Mouse (Mus musculus) kidney, adult 2 months (tissue): ENCODE results near the gene Ift122. TPM values are rescaled to one million over a fixed set of nuclear protein-coding genes. Genes with fewer than 3 reads are reported as not detected.

ENCODE experiments used
- DNase-seq: peaks from one replicate; pipeline ENCODE4 v3.0.0; 2021
- H3K27ac ChIP-seq: fragments of 200-500 bp; 2 replicates; pipeline ENCODE4 v1.5.1; 2012; ENCODE audit warnings: low read depth, low read length, control low read depth, inconsistent platforms; ENCODE audit not compliant: insufficient read depth
- H3K27me3 ChIP-seq: fragments of 200-500 bp; replicated peaks from 2 replicates; pipeline ENCODE4 v1.6.1; 2012; ENCODE audit warnings: mild to moderate bottlenecking, moderate library complexity, low read length, inconsistent platforms; ENCODE audit not compliant: control insufficient read depth, insufficient read depth
- H3K36me3 ChIP-seq: fragments of 200-500 bp; 2 replicates; pipeline ENCODE4 v1.6.1; 2012; ENCODE audit warnings: mild to moderate bottlenecking, moderate library complexity, low read length, inconsistent platforms; ENCODE audit not compliant: control insufficient read depth, insufficient read depth
- H3K4me1 ChIP-seq: fragments of 200-500 bp; 2 replicates; pipeline ENCODE4 v1.6.1; 2011; ENCODE audit warnings: low read length; ENCODE audit not compliant: control insufficient read depth, insufficient read depth
- H3K4me3 ChIP-seq: fragments of 200-500 bp; 2 replicates; pipeline ENCODE4 v1.5.1; 2011; ENCODE audit warnings: mild to moderate bottlenecking, low read depth, low read length, control low read depth; ENCODE audit not compliant: insufficient read depth
- CTCF ChIP-seq: fragments of 200-500 bp; conservative IDR thresholded peaks from 2 replicates; pipeline ENCODE4 v1.5.1; 2011; ENCODE audit warnings: low read depth, mild to moderate bottlenecking, control low read depth, low read length, moderate library complexity, mixed read lengths; ENCODE audit not compliant: insufficient read depth, insufficient read length
- POLR2A ChIP-seq: fragments of 200-500 bp; IDR thresholded peaks from one replicate; pipeline ENCODE4 v1.6.1; 2011; ENCODE audit warnings: low read depth, low read length, control low read depth
- WGBS: fragments of 180-500 bp; shearing (Covaris S2); methylation state at CpG from one replicate; pipeline ENCODE4 v1.1.7; 2018; 5-methylcytosine and 5-hydroxymethylcytosine counted together
- polyA plus RNA-seq: library from polyadenylated mRNA; depleted of rRNA; stranded (reverse); fragments of >200 nt; gene quantifications from 2 replicates; pipeline ENCODE4 v1.2.3, GENCODE M21; 2012; rRNA removed

Gene Ift122
- polyA plus RNA-seq: 29.2 and 33.1 TPM in 2 replicates

DNA sequence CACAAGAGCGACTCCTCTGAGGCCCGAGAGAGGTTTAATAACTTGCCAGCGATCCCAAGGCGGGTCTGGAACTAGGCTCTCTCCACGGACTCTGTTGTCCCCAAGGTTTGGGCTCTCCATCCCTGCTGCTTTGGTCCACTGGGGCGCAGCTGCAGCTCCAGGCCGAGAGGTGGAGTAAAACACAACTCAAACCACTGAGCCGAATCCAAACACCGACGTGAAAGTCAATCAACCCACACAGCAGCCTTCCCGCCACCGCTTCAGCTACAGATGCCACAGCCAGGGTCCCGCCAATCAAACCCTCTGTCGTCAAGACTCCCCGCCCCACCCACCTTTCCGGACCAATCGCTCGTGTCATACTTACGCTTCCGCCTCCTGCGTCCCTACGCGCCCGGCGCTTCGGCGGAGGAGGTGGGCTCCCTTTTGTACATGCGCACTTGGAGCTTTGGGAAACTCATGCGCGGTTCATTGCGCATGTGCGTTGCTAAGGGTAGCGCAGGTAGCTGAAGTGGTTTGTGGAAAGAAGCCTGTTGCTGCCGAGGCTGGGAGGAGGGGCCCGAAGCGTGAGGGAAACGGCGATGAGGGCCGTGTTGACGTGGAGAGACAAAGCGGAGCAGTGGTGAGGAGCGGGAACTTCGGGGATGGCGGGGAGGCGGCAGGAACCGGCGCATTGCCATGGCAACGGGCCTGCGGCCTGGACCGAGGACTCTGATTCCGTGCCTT lies at the start of gene Ift122, which contains the start of gene Mbd4:
Ift122 (plus strand) TSS at position 380 of the 723 bp plus-strand sequence.
Mbd4 (minus strand) TSS at position 281 of the 723 bp plus-strand sequence.
- peak; percentile 100 for DNase-seq
- Histone ChIP-seq H3K27ac (peak within 1 kb of the TSS; percentile 57), H3K4me1 (peaks cover 27% of the 10 kb centered on the region), H3K27me3 (no peaks in the 10 kb centered on the region), H3K4me3 (peak within 1 kb of the TSS; percentile 74), H3K36me3 (no peaks in the 10 kb centered on the region)
- WGBS: under 1% methylated on average over 51 of the region's 51 CpGs
- no peak for TF ChIP-seq POLR2A
- TF ChIP-seq CTCF: peak; percentile 69

DNA sequence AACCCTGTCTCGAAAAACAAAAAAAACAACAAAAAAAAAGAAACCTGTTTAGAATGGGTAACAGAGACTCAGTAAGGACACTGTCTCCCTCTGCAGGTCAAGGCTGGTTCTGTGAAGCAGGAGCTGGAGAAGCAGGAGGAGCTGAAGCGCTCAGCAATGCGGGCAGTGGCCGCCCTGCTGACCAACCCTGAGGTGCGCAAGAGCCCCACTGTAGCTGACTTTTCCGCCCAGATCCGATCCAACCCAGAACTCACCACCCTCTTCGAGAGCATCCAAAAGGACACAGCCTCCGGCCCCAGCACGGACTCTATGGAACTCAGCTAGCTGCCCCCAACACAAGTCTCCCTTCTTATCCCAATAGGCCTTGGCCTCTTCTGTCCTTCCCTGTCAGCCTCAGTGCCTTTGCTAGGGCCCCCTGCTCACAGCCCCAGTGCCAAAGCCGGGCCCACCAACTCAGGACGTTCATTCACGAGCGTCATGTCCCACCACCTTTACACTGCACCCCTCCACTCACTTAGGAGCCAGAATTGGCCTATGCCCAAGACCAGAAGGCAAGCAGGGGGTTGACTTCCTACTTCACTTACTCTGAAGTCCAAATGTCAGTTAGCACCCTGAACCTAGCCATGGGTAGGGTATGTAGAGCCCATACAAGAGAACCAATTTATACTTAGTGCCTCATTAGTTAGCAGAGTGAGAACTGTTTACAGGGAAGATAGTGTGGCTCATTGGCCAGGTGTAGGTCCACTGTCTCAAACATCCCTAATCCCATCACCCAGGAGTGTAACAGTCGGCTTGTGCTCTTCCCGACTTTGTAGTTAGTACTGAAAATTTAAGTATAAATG lies 49.5 kb upstream of the Ift122 start:
- DNase-seq: peak; percentile 84
- no peaks in the 10 kb centered on the region for H3K36me3 ChIP-seq
- no peak overlapping the region for H3K27ac ChIP-seq
- H3K4me1 ChIP-seq: peaks cover 8% of the 10 kb centered on the region; the same call in 1 of the 2 replicates
- H3K27me3 ChIP-seq: no peaks in the 10 kb centered on the region
- no peak overlapping the region for H3K4me3 ChIP-seq
- 30% methylated on average over 16 of the region's 16 CpGs for WGBS
- TF ChIP-seq CTCF (peak; percentile 73), POLR2A (no peak)

DNA sequence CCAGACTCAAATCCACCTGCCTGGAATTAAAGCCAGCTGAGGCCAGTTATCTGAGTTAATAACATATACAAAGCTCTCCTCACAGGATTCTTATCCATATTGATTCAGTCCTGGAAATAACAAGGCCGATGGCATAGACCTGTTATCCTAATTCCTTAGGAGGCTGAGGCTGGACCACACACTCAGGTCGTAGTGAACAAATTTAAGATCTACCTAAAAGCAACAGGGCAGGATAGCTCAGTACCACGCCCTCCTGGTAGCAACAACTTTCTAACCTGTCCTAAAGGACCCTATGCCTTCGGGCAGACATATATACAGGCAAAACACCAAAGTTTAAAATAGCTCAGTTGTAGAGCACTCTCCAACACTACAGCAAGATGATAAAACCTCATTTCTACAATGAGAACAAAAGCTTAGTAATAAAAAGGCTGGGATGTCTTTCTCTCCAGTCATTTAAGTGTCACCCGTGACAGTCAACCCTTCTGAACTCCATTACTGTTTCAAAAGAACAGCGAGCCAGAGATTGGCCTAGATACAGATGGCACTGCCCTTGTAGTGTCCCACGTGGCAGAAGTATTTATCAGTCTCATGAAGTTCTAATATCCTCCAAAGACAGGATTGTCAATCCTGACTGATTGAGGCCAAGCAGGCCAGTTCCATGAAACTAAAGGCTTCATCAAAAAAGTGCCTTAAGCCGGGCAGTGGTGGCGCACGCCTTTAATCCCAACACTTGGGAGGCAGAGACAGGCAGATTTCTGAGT lies 48.7 kb upstream of the Ift122 start:
- Histone ChIP-seq H3K36me3 (no peaks in the 10 kb centered on the region), H3K4me1 (peaks cover 8% of the 10 kb centered on the region; the same call in 1 of the 2 replicates), H3K4me3 (no peak overlapping the region), H3K27ac (no peak overlapping the region), H3K27me3 (no peaks in the 10 kb centered on the region)
- DNase-seq: no peak
- 70% methylated on average over 10 of the region's 10 CpGs for WGBS
- TF ChIP-seq CTCF (no peak), POLR2A (no peak)

DNA sequence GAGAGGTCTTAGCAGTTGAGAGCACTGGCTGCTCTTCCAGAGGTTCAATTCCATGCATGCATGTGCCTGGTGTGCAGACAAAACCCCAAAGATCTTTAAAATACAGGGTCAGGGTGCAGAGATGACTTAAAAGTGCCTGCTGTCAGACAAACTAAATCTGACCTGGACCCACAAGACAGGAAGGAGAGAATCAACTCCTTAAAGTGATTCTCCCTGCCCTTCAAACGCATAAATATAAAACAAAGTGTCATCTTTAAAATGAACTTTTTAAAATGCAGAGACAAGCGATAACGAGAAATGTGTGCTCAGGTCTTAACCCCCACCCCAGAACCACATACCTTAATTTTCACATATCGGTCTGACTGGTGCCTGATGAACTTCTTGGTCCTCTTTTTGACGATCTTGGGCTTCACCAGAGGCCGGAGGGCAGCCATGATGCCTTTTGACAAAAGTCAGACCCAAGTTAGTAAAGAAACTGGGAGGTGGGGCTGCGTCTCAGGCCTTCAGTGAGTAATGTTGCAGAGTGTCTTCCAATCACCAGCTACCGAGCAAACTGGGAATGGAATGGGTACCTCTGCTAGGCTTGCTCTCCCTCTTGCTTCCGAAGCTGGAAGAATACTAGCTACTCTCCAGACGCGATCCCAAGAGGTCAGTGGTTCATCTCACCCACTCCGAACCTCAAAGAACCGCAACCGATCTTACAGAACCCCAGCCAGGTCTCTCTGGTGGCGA lies 45.6 kb upstream of the Ift122 start:
- Histone ChIP-seq H3K4me3 (peak overlapping the region; percentile 94), H3K36me3 (no peaks in the 10 kb centered on the region), H3K27me3 (no peaks in the 10 kb centered on the region), H3K27ac (peak overlapping the region; percentile 81; the same call in 1 of the 2 replicates), H3K4me1 (peaks cover 8% of the 10 kb centered on the region; the same call in 1 of the 2 replicates)
- TF ChIP-seq CTCF (no peak), POLR2A (no peak)
- DNase-seq: no peak
- WGBS: 2% methylated on average over 15 of the region's 15 CpGs

DNA sequence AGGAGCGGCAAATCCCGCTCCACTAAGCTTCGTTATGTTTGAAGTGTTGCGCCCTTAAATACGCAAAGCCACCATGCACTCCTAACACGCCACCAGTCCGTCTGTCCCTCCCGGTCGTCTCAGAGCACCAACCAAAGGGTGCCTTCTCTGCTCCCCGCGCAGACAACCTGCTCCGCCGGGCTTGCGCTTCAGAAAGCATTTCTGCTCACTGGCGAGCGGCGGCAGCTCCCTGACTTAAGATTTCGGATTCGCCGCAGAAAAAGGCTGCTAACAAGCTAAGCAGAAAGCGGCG lies 45.1 kb upstream of the Ift122 start:
- Histone ChIP-seq H3K36me3 (no peaks in the 10 kb centered on the region), H3K27me3 (no peaks in the 10 kb centered on the region), H3K27ac (peak overlapping the region; percentile 81), H3K4me1 (peaks cover 8% of the 10 kb centered on the region; the same call in 1 of the 2 replicates), H3K4me3 (peak overlapping the region; percentile 94)
- under 1% methylated on average over 22 of the region's 22 CpGs for WGBS
- no peak for DNase-seq
- TF ChIP-seq POLR2A (no peak), CTCF (no peak)

DNA sequence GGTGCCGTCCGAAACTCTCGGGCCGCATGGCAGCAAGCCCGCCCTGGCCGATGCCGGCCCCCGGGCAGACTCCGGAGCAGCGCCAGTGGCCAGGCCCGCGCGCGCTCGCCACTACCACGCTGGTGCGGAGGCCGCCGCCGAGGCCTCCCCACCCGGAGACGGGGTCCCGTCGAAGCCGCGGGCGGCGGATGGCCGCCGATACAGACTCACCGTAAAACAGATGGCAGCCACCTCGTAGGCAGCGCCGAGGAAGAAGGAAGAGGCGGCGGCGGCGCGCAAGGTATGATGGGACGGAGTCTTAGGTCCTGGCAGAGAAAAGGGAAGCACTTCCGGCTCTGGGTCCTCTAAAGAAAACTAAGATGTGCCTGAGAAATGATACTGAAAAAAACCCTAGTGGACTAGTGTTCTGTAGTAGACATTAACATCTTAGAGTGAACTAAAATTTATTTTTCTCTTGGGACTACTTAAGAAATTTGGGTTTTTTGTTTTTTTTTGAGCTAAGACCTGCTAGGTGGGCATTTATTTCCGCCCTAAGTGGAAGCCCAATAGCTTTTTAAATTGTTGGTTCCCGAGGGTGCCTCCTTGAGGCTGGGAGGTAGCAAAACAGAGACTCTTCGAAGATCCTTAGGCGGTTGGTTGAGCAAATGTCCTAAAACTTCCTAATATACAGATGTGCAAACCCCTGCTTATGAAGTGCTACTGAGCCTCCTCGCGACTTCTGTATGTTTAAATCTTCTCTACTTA lies 44.6 kb upstream of the Ift122 start, which contains the start of gene Rpl32:
Rpl32 (minus strand) TSS at position 260 of the 744 bp plus-strand sequence.
- peak within 1 kb of the TSS; percentile 81 for H3K27ac ChIP-seq
- no peaks in the 10 kb centered on the region for H3K27me3 ChIP-seq
- peaks cover 8% of the 10 kb centered on the region; the same call in 1 of the 2 replicates for H3K4me1 ChIP-seq
- WGBS: under 1% methylated on average over 47 of the region's 47 CpGs
- H3K36me3 ChIP-seq: no peaks in the 10 kb centered on the region
- peak; percentile 30 for TF ChIP-seq POLR2A
- TF ChIP-seq CTCF: peak; percentile 51; the same call in 1 of the 2 replicates
- peak within 1 kb of the TSS; percentile 94 for H3K4me3 ChIP-seq
- DNase-seq: peak; percentile 94
